Mouse (Mus musculus) urinary bladder, postnatal 25 days (tissue): ENCODE results near the gene F9.
"Not testable (repeated sequence)": the region's sequence is repeated elsewhere in the genome, so short reads cannot be mapped to it uniquely, and the experiment has no call there.

ENCODE experiments used
- DNase-seq: peaks from one replicate; pipeline ENCODE4 v3.0.0; 2022; ENCODE audit warnings: low spot score

F9 gene

GRCm38 (mm10) chrX:59999221-60000083 is at the start of gene F9:
Gene F9 (plus strand): TSS chrX:59999464.
- no peak for DNase-seq

GRCm38 (mm10) chrX:59969767-59970166 is 29.5 kb upstream of the F9 start:
- DNase-seq, result not testable (repeated sequence)

- DNase-seq, result no peak
Observed at GRCm38 (mm10) chrX:60000084-60000443, 800 bp downstream of the F9 start.

GRCm38 (mm10) chrX:60001461-60001860 is 2.2 kb downstream of the F9 start:
- no peak for DNase-seq

- peak; percentile 15 for DNase-seq
Observed at GRCm38 (mm10) chrX:60013084-60013676, 13.9 kb downstream of the F9 start.

- DNase-seq, result no peak
Observed at GRCm38 (mm10) chrX:60014588-60014987, 15.3 kb downstream of the F9 start.

- no peak for DNase-seq
Observed at GRCm38 (mm10) chrX:60021007-60021406, 21.7 kb downstream of the F9 start.

GRCm38 (mm10) chrX:60021595-60021994 is 22.3 kb downstream of the F9 start:
- DNase-seq, result no peak

GRCm38 (mm10) chrX:60026654-60027053 is 27.4 kb downstream of the F9 start:
- DNase-seq, result no peak

- DNase-seq, result no peak
Observed at GRCm38 (mm10) chrX:60054745-60055144, 55.5 kb downstream of the F9 start.

GRCm38 (mm10) chrX:60055185-60055584 is 55.9 kb downstream of the F9 start:
- DNase-seq, result no peak

GRCm38 (mm10) chrX:60075359-60075758 is 76.1 kb downstream of the F9 start:
- no peak for DNase-seq
